In the genomic region with DNA sequence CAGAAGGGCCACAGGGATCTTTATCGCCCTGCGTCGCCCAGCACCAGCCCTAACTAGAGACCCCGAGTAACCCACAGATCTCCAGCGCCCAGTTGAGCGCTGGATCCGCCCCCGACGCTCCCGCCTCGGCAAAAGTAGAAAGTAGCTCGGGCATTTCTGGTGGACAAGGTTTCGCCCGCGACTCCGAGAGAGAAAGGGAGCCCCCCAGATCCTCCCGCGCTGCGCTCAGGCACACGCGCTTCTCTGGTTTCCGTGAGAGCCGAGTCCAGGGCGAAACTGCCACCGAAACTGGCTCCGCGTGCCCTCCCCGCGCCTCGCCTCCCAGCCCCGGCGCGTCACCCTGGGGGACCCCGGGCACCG, we compare ENCODE assay signal across 7 mouse cellular contexts. TPM values are rescaled to one million over a fixed set of nuclear protein-coding genes. Genes with fewer than 3 reads are reported as not detected.
DNase-seq lines count a peak whose midpoint lies in the region; ATAC-seq and TF ChIP-seq lines count a peak whose summit lies in the region.

No protein-coding gene starts in this region.

- no peak for TF ChIP-seq CTCF in lung, embryonic 14.5 days (IDR thresholded peaks at IDR 0.05; ENCODE audit: low read depth)
- no peak for TF ChIP-seq CTCF in heart, postnatal 0 days (IDR thresholded peaks at IDR 0.05; ENCODE audit: low read depth)
- TF ChIP-seq CTCF in liver, postnatal 0 days (IDR thresholded peaks at IDR 0.05; ENCODE audit: low read depth) = no peak

- TF ChIP-seq EP300 in heart, postnatal 0 days (IDR thresholded peaks at IDR 0.05; ENCODE audit: low read depth) = no peak
- TF ChIP-seq EP300 in liver, postnatal 0 days (IDR thresholded peaks at IDR 0.05; ENCODE audit: low read depth) = no peak

- H3K4me3 ChIP-seq in lung, embryonic 14.5 days (ENCODE audit: low read depth, low read length) = peak overlapping the region; percentile 60
- peak overlapping the region; percentile 70 for H3K4me3 ChIP-seq in heart, postnatal 0 days (ENCODE audit: low read depth, low read length)
- H3K4me3 ChIP-seq in liver, postnatal 0 days (ENCODE audit: low read depth, low read length) = peak overlapping the region; percentile 67

- no peaks in the 10 kb centered on the region for H3K36me3 ChIP-seq in lung, embryonic 14.5 days (ENCODE audit: insufficient read depth)
- H3K36me3 ChIP-seq in heart, postnatal 0 days (replicated peaks; ENCODE audit: control insufficient read depth, insufficient read depth, low read length) = no peaks in the 10 kb centered on the region
- no peaks in the 10 kb centered on the region for H3K36me3 ChIP-seq in liver, postnatal 0 days (replicated peaks; ENCODE audit: insufficient read depth, low read length)

- H3K9ac ChIP-seq in lung, embryonic 14.5 days = peak overlapping the region; percentile 66
- peak overlapping the region; percentile 48 for H3K9ac ChIP-seq in heart, postnatal 0 days (replicated peaks; ENCODE audit: low read depth, low read length)
- peak overlapping the region; percentile 77 for H3K9ac ChIP-seq in liver, postnatal 0 days (replicated peaks)

- no peaks in the 10 kb centered on the region for H3K4me1 ChIP-seq in lung, embryonic 14.5 days (ENCODE audit: insufficient read depth)
- peaks cover 5% of the 10 kb centered on the region; the same call in 1 of the 2 replicates for H3K4me1 ChIP-seq in heart, postnatal 0 days (ENCODE audit: control insufficient read depth, insufficient read depth)
- no peaks in the 10 kb centered on the region for H3K4me1 ChIP-seq in liver, postnatal 0 days (ENCODE audit: insufficient read depth)

- H3K27me3 ChIP-seq in lung, embryonic 14.5 days (ENCODE audit: insufficient read depth, low read length) = peaks cover 33% of the 10 kb centered on the region
- H3K27me3 ChIP-seq in heart, postnatal 0 days (ENCODE audit: control insufficient read depth, insufficient read depth, low read length) = peaks cover 54% of the 10 kb centered on the region
- H3K27me3 ChIP-seq in liver, postnatal 0 days (ENCODE audit: insufficient read depth, low read length) = peaks cover 24% of the 10 kb centered on the region

- peak; percentile 42 for DNase-seq in lung, embryonic 14.5 days
- DNase-seq in lung, postnatal 4 days = no peak
- DNase-seq in embryo, embryonic 9.5 days (ENCODE audit: extremely low spot score) = peak; percentile 37
- no peak for DNase-seq in heart, postnatal 0 days (ENCODE audit: low spot score)
- DNase-seq in liver, postnatal 0 days = no peak
- DNase-seq in yolk sac, embryonic 10.5 days (ENCODE audit: low spot score) = peak; percentile 27
- DNase-seq in spleen, postnatal 36 days (ENCODE audit: low spot score in 2 of 2) = no peak

- no peaks in the 10 kb centered on the region for H3K9me3 ChIP-seq in lung, embryonic 14.5 days (ENCODE audit: low read depth, low read length)
- H3K9me3 ChIP-seq in heart, postnatal 0 days (replicated peaks; ENCODE audit: control insufficient read depth, low read length) = no peaks in the 10 kb centered on the region
- no peaks in the 10 kb centered on the region for H3K9me3 ChIP-seq in liver, postnatal 0 days (ENCODE audit: low read length)

- WGBS in lung, embryonic 14.5 days = under 1% methylated on average over 34 of the region's 35 CpGs
- WGBS in heart, postnatal 0 days = 0% methylated on average over 33 of the region's 35 CpGs
- under 1% methylated on average over 35 of the region's 35 CpGs for WGBS in liver, postnatal 0 days (ENCODE audit: insufficient replicate concordance)

- peak; percentile 48; the same call in 1 of the 2 replicates for ATAC-seq in lung, embryonic 14.5 days (ENCODE audit: insufficient read depth)
- 0 out of 2 replicates have a peak, but pooled peaks have one; percentile 17 for ATAC-seq in heart, postnatal 0 days (ENCODE audit: insufficient read depth, low read depth)
- peak; percentile 24 for ATAC-seq in liver, postnatal 0 days

- peak overlapping the region; percentile 76 for H3K27ac ChIP-seq in lung, embryonic 14.5 days (ENCODE audit: low read depth)
- no peak overlapping the region for H3K27ac ChIP-seq in heart, postnatal 0 days (ENCODE audit: low read depth)
- peak overlapping the region; percentile 90 for H3K27ac ChIP-seq in liver, postnatal 0 days (ENCODE audit: low read depth)

- peak overlapping the region; percentile 84 for H3K4me2 ChIP-seq in lung, embryonic 14.5 days
- peak overlapping the region; percentile 99 for H3K4me2 ChIP-seq in heart, postnatal 0 days (ENCODE audit: low read depth, low read length)
- peak overlapping the region; percentile 77 for H3K4me2 ChIP-seq in liver, postnatal 0 days (ENCODE audit: low read depth, low read length)

RNA-seq across cellular contexts. Expression of gene Ocln, which starts 0.5 kb away (rescaled TPM):
- 28.9 and 30.0 TPM in 2 replicates for polyA plus RNA-seq in lung, embryonic 14.5 days (2014; fragmentation: Nextera tagmentation; extraction: Ambion mirVana)
- total RNA-seq in heart, postnatal 0 days (2014; rRNA removed; ENCODE audit: low replicate concordance) = 2.0 and 6.1 TPM in 2 replicates
- 1.6 and 1.7 TPM in 2 replicates for polyA plus RNA-seq in heart, postnatal 0 days (2015; fragmentation: Nextera tagmentation; extraction: Ambion mirVana)
- 11.2 and 14.6 TPM in 2 replicates for polyA plus RNA-seq in liver, postnatal 0 days (2015; fragmentation: Nextera tagmentation; extraction: Ambion mirVana)

RNA-seq across cellular contexts. Expression of gene Gtf2h2, which starts 59.6 kb away (rescaled TPM):
- 75.0 and 77.3 TPM in 2 replicates for polyA plus RNA-seq in lung, embryonic 14.5 days (2014; fragmentation: Nextera tagmentation; extraction: Ambion mirVana)
- total RNA-seq in heart, postnatal 0 days (2014; rRNA removed; ENCODE audit: low replicate concordance) = 10.2 and 15.1 TPM in 2 replicates
- 32.5 and 36.2 TPM in 2 replicates for polyA plus RNA-seq in heart, postnatal 0 days (2015; fragmentation: Nextera tagmentation; extraction: Ambion mirVana)
- polyA plus RNA-seq in liver, postnatal 0 days (2015; fragmentation: Nextera tagmentation; extraction: Ambion mirVana) = 13.4 and 14.7 TPM in 2 replicates

Comparison
In these comparisons a context has a peak if more than half of its experiments do, and no peak if none do; other contexts are left out.
1. DNase-seq: peak in lung, embryonic 14.5 days (single experiment), embryo, embryonic 9.5 days (single experiment) and yolk sac, embryonic 10.5 days (single experiment); none in lung, postnatal 4 days (0 of 2), heart, postnatal 0 days (single experiment), liver, postnatal 0 days (single experiment) and spleen, postnatal 36 days (0 of 2).
2. Peak in every context shown above with its lines, with median percentiles within 50 percentile points of each other: ATAC-seq, H3K4me2 ChIP-seq, H3K4me3 ChIP-seq and H3K9ac ChIP-seq.